Mouse (Mus musculus) T-helper 2 cell (primary cell): ENCODE measurements around the gene Ghrh.

ENCODE experiments used
- in situ Hi-C: fragments of 300-600 bp; cut with MboI, MseI; formaldehyde crosslinking; loops from one replicate; pipeline ENCODE4 v1.15.1; 2025; ENCODE audit warnings: high pct_unique_total_duplicates

Ghrh gene

GRCm38 (mm10) chr2:157308273-157308917 lies 38.9 kb downstream of the Ghrh start:
- in situ Hi-C loops, result loop anchor here (10.0 kb wide), 1 partner anchor 134 kb away; no protein-coding TSS in a partner anchor

- in situ Hi-C loops, result loop anchor here (10.0 kb wide), 1 partner anchor 133 kb away; no protein-coding TSS in a partner anchor
Observed at GRCm38 (mm10) chr2:157307715-157308265, 39.5 kb downstream of the Ghrh start.

GRCm38 (mm10) chr2:157306091-157307032 lies 40.9 kb downstream of the Ghrh start:
- in situ Hi-C loops, result loop anchor here (10.0 kb wide), 1 partner anchor 132 kb away; no protein-coding TSS in a partner anchor

GRCm38 (mm10) chr2:157303096-157303495 lies 44.2 kb downstream of the Ghrh start:
- in situ Hi-C loops, result loop anchor here (10.0 kb wide), 1 partner anchor 128 kb away; no protein-coding TSS in a partner anchor

- in situ Hi-C loops, result loop anchor here (10.0 kb wide), 1 partner anchor 125 kb away; no protein-coding TSS in a partner anchor
Observed at GRCm38 (mm10) chr2:157300051-157300450, 47.3 kb downstream of the Ghrh start.

- in situ Hi-C loops, result no loop called here
Observed at GRCm38 (mm10) chr2:157296105-157296689, 51.1 kb downstream of the Ghrh start.

GRCm38 (mm10) chr2:157292093-157292492 lies 55.2 kb downstream of the Ghrh start:
- in situ Hi-C loops, result no loop called here

GRCm38 (mm10) chr2:157288996-157289395 lies 58.3 kb downstream of the Ghrh start:
- in situ Hi-C loops, result no loop called here

GRCm38 (mm10) chr2:157287542-157287941 lies 59.8 kb downstream of the Ghrh start:
- in situ Hi-C loops, result no loop called here

GRCm38 (mm10) chr2:157283321-157283720 lies 64.0 kb downstream of the Ghrh start:
- in situ Hi-C loops, result loop anchor here (5.0 kb wide), 1 partner anchor 71 kb away; no protein-coding TSS in a partner anchor
